14 mouse cellular contexts compared by ENCODE assay signal in genomic region chr9:45958851-45959250, GRCm38 (mm10). TPM values are rescaled to one million over a fixed set of nuclear protein-coding genes. Genes with fewer than 3 reads are reported as not detected.
DNase-seq lines count a peak whose midpoint lies in the region; ATAC-seq lines count a peak whose summit lies in the region.
"Had no signal": no experiment of that assay in that cellular context is flagged by ENCODE, and none has a peak within 500 bp of the region (broad histone marks: within the 10 kb centered on the region; RNA-seq: fewer than 3 reads in every experiment).

No protein-coding gene starts in this region.

- H3K9ac ChIP-seq in heart, embryonic 12.5 days, result no peak overlapping the region
- H3K9ac ChIP-seq in limb, embryonic 12.5 days (replicated peaks), result no peak overlapping the region
- no peak overlapping the region for H3K9ac ChIP-seq in embryonic facial prominence, embryonic 14.5 days (ENCODE audit: low read depth, low read length)

- peaks cover 8% of the 10 kb centered on the region; the same call in 1 of the 2 replicates for H3K79me2 ChIP-seq in macrophage (ENCODE audit: inconsistent target)

- no peak overlapping the region for H3K4me2 ChIP-seq in heart, embryonic 12.5 days
- H3K4me2 ChIP-seq in limb, embryonic 12.5 days, result no peak overlapping the region
- H3K4me2 ChIP-seq in embryonic facial prominence, embryonic 14.5 days (ENCODE audit: low read depth, low read length), result no peak overlapping the region

- H3K4me1 ChIP-seq in heart, embryonic 12.5 days (replicated peaks), result peaks cover 33% of the 10 kb centered on the region
- peaks cover 20% of the 10 kb centered on the region for H3K4me1 ChIP-seq in heart, embryonic 10.5 days
- H3K4me1 ChIP-seq in limb, embryonic 12.5 days (replicated peaks), result peaks cover 21% of the 10 kb centered on the region
- peaks cover 16% of the 10 kb centered on the region for H3K4me1 ChIP-seq in limb, embryonic 10.5 days
- peaks cover 9% of the 10 kb centered on the region for H3K4me1 ChIP-seq in embryonic facial prominence, embryonic 14.5 days (ENCODE audit: control insufficient read depth, insufficient read depth, low read length)

- peaks cover 37% of the 10 kb centered on the region for H3K36me3 ChIP-seq in heart, embryonic 12.5 days
- peaks cover 28% of the 10 kb centered on the region for H3K36me3 ChIP-seq in heart, embryonic 10.5 days
- peaks cover 35% of the 10 kb centered on the region for H3K36me3 ChIP-seq in limb, embryonic 12.5 days
- H3K36me3 ChIP-seq in limb, embryonic 10.5 days, result peaks cover 37% of the 10 kb centered on the region
- H3K36me3 ChIP-seq in embryonic facial prominence, embryonic 14.5 days (ENCODE audit: control insufficient read depth, insufficient read depth, low read length), result peaks cover 18% of the 10 kb centered on the region
- H3K36me3 ChIP-seq in macrophage (ENCODE audit: inconsistent target), result no peaks in the 10 kb centered on the region

- peak overlapping the region; percentile 49 for H3K27ac ChIP-seq in heart, embryonic 12.5 days (ENCODE audit: poor library complexity, severe bottlenecking)
- H3K27ac ChIP-seq in heart, embryonic 10.5 days, result no peak overlapping the region
- H3K27ac ChIP-seq in limb, embryonic 12.5 days, result 0 out of 2 replicates have a peak overlapping the region, but pooled peaks have one; percentile 14
- no peak overlapping the region for H3K27ac ChIP-seq in limb, embryonic 10.5 days
- H3K27ac ChIP-seq in embryonic facial prominence, embryonic 14.5 days (replicated peaks; ENCODE audit: low read depth, low read length), result peak overlapping the region; percentile 16; the same call in 1 of the 2 replicates
- peak overlapping the region; percentile 15; the same call in 1 of the 2 replicates for H3K27ac ChIP-seq in macrophage

- WGBS in heart, embryonic 12.5 days, result 48% methylated on average over 4 of the region's 4 CpGs
- 62% methylated on average over 4 of the region's 4 CpGs for WGBS in heart, embryonic 10.5 days
- 43% methylated on average over 4 of the region's 4 CpGs for WGBS in limb, embryonic 12.5 days
- 69% methylated on average over 4 of the region's 4 CpGs for WGBS in limb, embryonic 10.5 days
- 29% methylated on average over 4 of the region's 4 CpGs for WGBS in embryonic facial prominence, embryonic 14.5 days
- WGBS in macrophage (ENCODE audit: missing documents), result 80% methylated on average over 4 of the region's 4 CpGs

- H3K27me3 ChIP-seq in heart, embryonic 12.5 days (replicated peaks), result no peaks in the 10 kb centered on the region
- no peaks in the 10 kb centered on the region for H3K27me3 ChIP-seq in heart, embryonic 10.5 days (ENCODE audit: insufficient read depth, poor library complexity, severe bottlenecking)
- no peaks in the 10 kb centered on the region for H3K27me3 ChIP-seq in limb, embryonic 12.5 days
- H3K27me3 ChIP-seq in limb, embryonic 10.5 days (ENCODE audit: low read depth, poor library complexity, severe bottlenecking), result no peaks in the 10 kb centered on the region
- H3K27me3 ChIP-seq in embryonic facial prominence, embryonic 14.5 days (replicated peaks; ENCODE audit: control insufficient read depth, insufficient read depth, low read length), result no peaks in the 10 kb centered on the region
- H3K27me3 ChIP-seq: CH12.LX had no signal

- H3K9me3 ChIP-seq in heart, embryonic 12.5 days (replicated peaks), result no peaks in the 10 kb centered on the region
- H3K9me3 ChIP-seq in heart, embryonic 10.5 days, result no peaks in the 10 kb centered on the region
- H3K9me3 ChIP-seq in limb, embryonic 12.5 days, result no peaks in the 10 kb centered on the region
- no peaks in the 10 kb centered on the region for H3K9me3 ChIP-seq in limb, embryonic 10.5 days (replicated peaks)
- H3K9me3 ChIP-seq in embryonic facial prominence, embryonic 14.5 days (ENCODE audit: control insufficient read depth, low read length), result no peaks in the 10 kb centered on the region

- no peak for ATAC-seq in heart, embryonic 12.5 days (ENCODE audit: insufficient number of reproducible peaks, low FRiP score)
- ATAC-seq in limb, embryonic 12.5 days (ENCODE audit: insufficient number of reproducible peaks, insufficient read depth, low FRiP score, low TSS enrichment, low read depth), result no peak
- no peak for ATAC-seq in embryonic facial prominence, embryonic 14.5 days (ENCODE audit: low read depth)
- no peak for ATAC-seq in megakaryocyte-erythroid progenitor cell, adult 5-6 weeks (replicated peaks; ENCODE audit: low FRiP score, low TSS enrichment, poor library complexity, severe bottlenecking)
- ATAC-seq: lung, postnatal 0 days had no signal

- DNase-seq in heart, embryonic 10.5 days (ENCODE audit: low spot score), result no peak
- DNase-seq in limb, embryonic 10.5 days (ENCODE audit: low spot score), result no peak
- DNase-seq in embryonic facial prominence, embryonic 14.5 days (ENCODE audit: low spot score), result peak; percentile 58
- DNase-seq in right cerebral cortex, postnatal 14 days, result no peak
- DNase-seq: embryo, embryonic 11 days; kidney, adult 18-20 months; right cerebral cortex, postnatal 4 days; thymus, postnatal 14 days had no signal

- no peak overlapping the region for H3K4me3 ChIP-seq in heart, embryonic 12.5 days
- no peak overlapping the region for H3K4me3 ChIP-seq in heart, embryonic 10.5 days
- H3K4me3 ChIP-seq in limb, embryonic 12.5 days (replicated peaks), result no peak overlapping the region
- H3K4me3 ChIP-seq in limb, embryonic 10.5 days, result no peak overlapping the region
- no peak overlapping the region for H3K4me3 ChIP-seq in embryonic facial prominence, embryonic 14.5 days (ENCODE audit: low read depth, low read length)
- no peak overlapping the region for H3K4me3 ChIP-seq in macrophage (ENCODE audit: inconsistent target)

RNA-seq across cellular contexts. Expression of gene Sidt2, which starts 3.8 kb away (rescaled TPM):
- polyA plus RNA-seq in heart, embryonic 12.5 days (2016; fragmentation: Nextera tagmentation; extraction: Ambion mirVana), result 48.5 and 53.5 TPM in 2 replicates
- 37.0 and 37.2 TPM in 2 replicates for polyA plus RNA-seq in heart, embryonic 10.5 days (2016; fragmentation: Nextera tagmentation; extraction: Ambion mirVana)
- 34.5 and 38.4 TPM in 2 replicates for polyA plus RNA-seq in limb, embryonic 12.5 days (2016; fragmentation: Nextera tagmentation; extraction: Ambion mirVana)
- polyA plus RNA-seq in limb, embryonic 10.5 days (2016; fragmentation: Nextera tagmentation; extraction: Ambion mirVana), result 26.0 and 28.6 TPM in 2 replicates
- 47.9 and 50.4 TPM in 2 replicates for polyA plus RNA-seq in embryonic facial prominence, embryonic 14.5 days (2014; fragmentation: Nextera tagmentation; extraction: Ambion mirVana)
- 100 to 1,000 TPM in 23 of 26 experiments, 10 to 100 TPM in 3; 72.4 to 298 (median 167) TPM for total RNA-seq in macrophage (2018; cell fraction: chromatin; rRNA removed)
- 100 to 1,000 TPM in 13 of 26 experiments, 10 to 100 TPM in 13; 44.5 to 165 (median 81.6) TPM for total RNA-seq in macrophage (2018; cell fraction: cytosol; rRNA removed)
- total RNA-seq in macrophage (2018; cell fraction: nucleus; rRNA removed), result 100 to 1,000 TPM in 13 of 26 experiments, 10 to 100 TPM in 13; 65.9 to 220 (median 115) TPM
- polyA plus RNA-seq in macrophage (2018), result 48.8 to 139 TPM (median 91.4 TPM) in 3 replicates
- 45.6 and 50.6 TPM in 2 replicates for total RNA-seq in megakaryocyte-erythroid progenitor cell, adult 5-6 weeks (2014; fragmentation: Nextera tagmentation)
- total RNA-seq in megakaryocyte-erythroid progenitor cell, adult 5-6 weeks (2017), result 10.8 and 29.2 TPM in 2 replicates

RNA-seq across cellular contexts. Expression of gene Tagln, which starts 23.0 kb away (rescaled TPM):
- polyA plus RNA-seq in heart, embryonic 12.5 days (2016; fragmentation: Nextera tagmentation; extraction: Ambion mirVana), result 236 and 253 TPM in 2 replicates
- 303 and 413 TPM in 2 replicates for polyA plus RNA-seq in heart, embryonic 10.5 days (2016; fragmentation: Nextera tagmentation; extraction: Ambion mirVana)
- polyA plus RNA-seq in limb, embryonic 12.5 days (2016; fragmentation: Nextera tagmentation; extraction: Ambion mirVana), result 7.5 and 10.8 TPM in 2 replicates
- 4.7 and 6.0 TPM in 2 replicates for polyA plus RNA-seq in limb, embryonic 10.5 days (2016; fragmentation: Nextera tagmentation; extraction: Ambion mirVana)
- polyA plus RNA-seq in embryonic facial prominence, embryonic 14.5 days (2014; fragmentation: Nextera tagmentation; extraction: Ambion mirVana), result 52.6 and 59.1 TPM in 2 replicates
- 10 to 100 TPM in 1 of 26 experiments, 1 to 10 TPM in 20, under 1 TPM in 3, not detected in 2; 0.46 to 50.5 (median 2.8) TPM for total RNA-seq in macrophage (2018; cell fraction: chromatin; rRNA removed)
- total RNA-seq in macrophage (2018; cell fraction: cytosol; rRNA removed), result under 1 TPM in 13 of 26 experiments, not detected in 13; 0.10 to 0.48 (median 0.18) TPM
- total RNA-seq in macrophage (2018; cell fraction: nucleus; rRNA removed), result 1 to 10 TPM in 15 of 26 experiments, under 1 TPM in 6, not detected in 5; 0.38 to 8.2 (median 1.3) TPM
- 0.29 to 2.3 TPM in 2 of 3 replicates, not detected in the other for polyA plus RNA-seq in macrophage (2018)
- not detected in 2 replicates for total RNA-seq in megakaryocyte-erythroid progenitor cell, adult 5-6 weeks (2014; fragmentation: Nextera tagmentation)
- total RNA-seq in megakaryocyte-erythroid progenitor cell, adult 5-6 weeks (2017), result not detected in 2 replicates

RNA-seq across cellular contexts. Expression of gene Rnf214, which starts 52.1 kb away (rescaled TPM):
- 43.6 and 45.0 TPM in 2 replicates for polyA plus RNA-seq in heart, embryonic 12.5 days (2016; fragmentation: Nextera tagmentation; extraction: Ambion mirVana)
- polyA plus RNA-seq in heart, embryonic 10.5 days (2016; fragmentation: Nextera tagmentation; extraction: Ambion mirVana), result 45.5 and 50.3 TPM in 2 replicates
- 57.9 and 61.7 TPM in 2 replicates for polyA plus RNA-seq in limb, embryonic 12.5 days (2016; fragmentation: Nextera tagmentation; extraction: Ambion mirVana)
- 52.0 and 61.2 TPM in 2 replicates for polyA plus RNA-seq in limb, embryonic 10.5 days (2016; fragmentation: Nextera tagmentation; extraction: Ambion mirVana)
- polyA plus RNA-seq in embryonic facial prominence, embryonic 14.5 days (2014; fragmentation: Nextera tagmentation; extraction: Ambion mirVana), result 47.7 and 50.3 TPM in 2 replicates
- total RNA-seq in macrophage (2018; cell fraction: chromatin; rRNA removed), result 100 to 1,000 TPM in 18 of 26 experiments, 10 to 100 TPM in 8; 36.2 to 226 (median 145) TPM
- total RNA-seq in macrophage (2018; cell fraction: cytosol; rRNA removed), result 10 to 100 TPM; 24.4 to 50.7 (median 39.8) TPM
- 100 to 1,000 TPM in 5 of 26 experiments, 10 to 100 TPM in 21; 33.3 to 106 (median 74.4) TPM for total RNA-seq in macrophage (2018; cell fraction: nucleus; rRNA removed)
- 17.7 to 39.2 TPM (median 25.2 TPM) in 3 replicates for polyA plus RNA-seq in macrophage (2018)
- total RNA-seq in megakaryocyte-erythroid progenitor cell, adult 5-6 weeks (2014; fragmentation: Nextera tagmentation), result 34.7 and 48.2 TPM in 2 replicates
- 22.6 and 26.0 TPM in 2 replicates for total RNA-seq in megakaryocyte-erythroid progenitor cell, adult 5-6 weeks (2017)

RNA-seq across cellular contexts. Expression of gene Pcsk7, which starts 52.6 kb away (rescaled TPM):
- 19.4 and 19.7 TPM in 2 replicates for polyA plus RNA-seq in heart, embryonic 12.5 days (2016; fragmentation: Nextera tagmentation; extraction: Ambion mirVana)
- polyA plus RNA-seq in heart, embryonic 10.5 days (2016; fragmentation: Nextera tagmentation; extraction: Ambion mirVana), result 18.5 and 22.1 TPM in 2 replicates
- polyA plus RNA-seq in limb, embryonic 12.5 days (2016; fragmentation: Nextera tagmentation; extraction: Ambion mirVana), result 22.6 and 23.9 TPM in 2 replicates
- 17.3 and 23.5 TPM in 2 replicates for polyA plus RNA-seq in limb, embryonic 10.5 days (2016; fragmentation: Nextera tagmentation; extraction: Ambion mirVana)
- 16.3 and 18.9 TPM in 2 replicates for polyA plus RNA-seq in embryonic facial prominence, embryonic 14.5 days (2014; fragmentation: Nextera tagmentation; extraction: Ambion mirVana)
- 100 to 1,000 TPM in 22 of 26 experiments, 10 to 100 TPM in 4; 68.2 to 200 (median 119) TPM for total RNA-seq in macrophage (2018; cell fraction: chromatin; rRNA removed)
- 10 to 100 TPM; 13.6 to 28.3 (median 18.6) TPM for total RNA-seq in macrophage (2018; cell fraction: cytosol; rRNA removed)
- 100 to 1,000 TPM in 2 of 26 experiments, 10 to 100 TPM in 24; 47.1 to 195 (median 76.8) TPM for total RNA-seq in macrophage (2018; cell fraction: nucleus; rRNA removed)
- 11.9 to 20.7 TPM (median 16.3 TPM) in 3 replicates for polyA plus RNA-seq in macrophage (2018)
- total RNA-seq in megakaryocyte-erythroid progenitor cell, adult 5-6 weeks (2014; fragmentation: Nextera tagmentation), result 17.4 and 24.5 TPM in 2 replicates
- total RNA-seq in megakaryocyte-erythroid progenitor cell, adult 5-6 weeks (2017), result 11.9 and 15.8 TPM in 2 replicates

RNA-seq across cellular contexts. Expression of gene Pafah1b2, which starts 53.6 kb away (rescaled TPM):
- 173 and 175 TPM in 2 replicates for polyA plus RNA-seq in heart, embryonic 12.5 days (2016; fragmentation: Nextera tagmentation; extraction: Ambion mirVana)
- 183 and 212 TPM in 2 replicates for polyA plus RNA-seq in heart, embryonic 10.5 days (2016; fragmentation: Nextera tagmentation; extraction: Ambion mirVana)
- polyA plus RNA-seq in limb, embryonic 12.5 days (2016; fragmentation: Nextera tagmentation; extraction: Ambion mirVana), result 220 and 234 TPM in 2 replicates
- 246 and 265 TPM in 2 replicates for polyA plus RNA-seq in limb, embryonic 10.5 days (2016; fragmentation: Nextera tagmentation; extraction: Ambion mirVana)
- 167 and 188 TPM in 2 replicates for polyA plus RNA-seq in embryonic facial prominence, embryonic 14.5 days (2014; fragmentation: Nextera tagmentation; extraction: Ambion mirVana)
- 10 to 100 TPM; 18.0 to 72.1 (median 46.9) TPM for total RNA-seq in macrophage (2018; cell fraction: chromatin; rRNA removed)
- 10 to 100 TPM; 40.4 to 64.0 (median 54.2) TPM for total RNA-seq in macrophage (2018; cell fraction: cytosol; rRNA removed)
- total RNA-seq in macrophage (2018; cell fraction: nucleus; rRNA removed), result 10 to 100 TPM; 20.5 to 64.1 (median 40.6) TPM
- 39.7 to 51.8 TPM (median 44.3 TPM) in 3 replicates for polyA plus RNA-seq in macrophage (2018)
- total RNA-seq in megakaryocyte-erythroid progenitor cell, adult 5-6 weeks (2014; fragmentation: Nextera tagmentation), result 26.5 and 36.8 TPM in 2 replicates
- total RNA-seq in megakaryocyte-erythroid progenitor cell, adult 5-6 weeks (2017), result 111 and 144 TPM in 2 replicates

Comparison
In these comparisons a context has a peak if more than half of its experiments do, and no peak if none do; other contexts are left out.
1. H3K27ac ChIP-seq: peak in heart, embryonic 12.5 days (single experiment), limb, embryonic 12.5 days (single experiment), embryonic facial prominence, embryonic 14.5 days (single experiment) and macrophage (single experiment); none in heart, embryonic 10.5 days (single experiment) and limb, embryonic 10.5 days (single experiment).